Mouse (Mus musculus) retina, embryonic 14.5 days (tissue): ENCODE measurements around the gene Cdipt.

Experiments used
- DNase-seq: peaks from one replicate; pipeline ENCODE4 v3.0.0-alpha.2; 2015; ENCODE audit warnings: low spot score

The Cdipt gene

GRCm38 (mm10) chr7:126975893-126975949 is at the start of gene Cdipt:
Gene Cdipt, plus strand, starts transcription at chr7:126975914.
- DNase-seq = no peak

GRCm38 (mm10) chr7:126926299-126926698 is 49.4 kb upstream of the Cdipt start:
- DNase-seq = no peak

GRCm38 (mm10) chr7:126928384-126929037 is 47.2 kb upstream of the Cdipt start, which contains the start of gene Kctd13:
Gene Kctd13, plus strand, starts transcription at chr7:126928879.
- peak; percentile 94 for DNase-seq

- DNase-seq = no peak
Measured at GRCm38 (mm10) chr7:126929046-126929445, 46.7 kb upstream of the Cdipt start.

GRCm38 (mm10) chr7:126932652-126933051 is 43.1 kb upstream of the Cdipt start:
- DNase-seq = no peak

- DNase-seq = no peak
Measured at GRCm38 (mm10) chr7:126941171-126941570, 34.5 kb upstream of the Cdipt start.

- DNase-seq = no peak
Measured at GRCm38 (mm10) chr7:126941801-126942200, 33.9 kb upstream of the Cdipt start.

- DNase-seq = peak; percentile 66
Measured at GRCm38 (mm10) chr7:126946530-126946929, 29.2 kb upstream of the Cdipt start.

GRCm38 (mm10) chr7:126948626-126949025 is 27.1 kb upstream of the Cdipt start:
- DNase-seq = no peak

GRCm38 (mm10) chr7:126949403-126949792 is 26.3 kb upstream of the Cdipt start, which contains the start of gene Asphd1:
Gene Asphd1, minus strand, starts transcription at chr7:126949582.
- DNase-seq = no peak

GRCm38 (mm10) chr7:126949793-126950646 is 25.7 kb upstream of the Cdipt start, which contains the start of gene Sez6l2:
Gene Sez6l2, plus strand, starts transcription at chr7:126950563.
- DNase-seq = peak; percentile 91

- DNase-seq = peak; percentile 22
Measured at GRCm38 (mm10) chr7:126950647-126951615, 24.8 kb upstream of the Cdipt start.

- no peak for DNase-seq
Measured at GRCm38 (mm10) chr7:126951741-126952140, 24.0 kb upstream of the Cdipt start.

- DNase-seq = peak; percentile 9
Measured at GRCm38 (mm10) chr7:126952646-126953045, 23.1 kb upstream of the Cdipt start.

GRCm38 (mm10) chr7:126955125-126955524 is 20.6 kb upstream of the Cdipt start:
- DNase-seq = no peak

GRCm38 (mm10) chr7:126959780-126960179 is 15.9 kb upstream of the Cdipt start:
- no peak for DNase-seq

- DNase-seq = no peak
Measured at GRCm38 (mm10) chr7:126961095-126961494, 14.6 kb upstream of the Cdipt start.

GRCm38 (mm10) chr7:126961965-126962364 is 13.7 kb upstream of the Cdipt start:
- DNase-seq = no peak

GRCm38 (mm10) chr7:126963548-126964286 is 12.0 kb upstream of the Cdipt start:
- DNase-seq = peak; percentile 52

- DNase-seq = no peak
Measured at GRCm38 (mm10) chr7:126965568-126965967, 10.1 kb upstream of the Cdipt start.

- DNase-seq = no peak
Measured at GRCm38 (mm10) chr7:126967361-126967760, 8.4 kb upstream of the Cdipt start.

GRCm38 (mm10) chr7:126975493-126975892 is 221 bp upstream of the Cdipt start:
- no peak for DNase-seq
